Comparison of ENCODE assay signal across 25 mouse cellular contexts in the genomic region with DNA sequence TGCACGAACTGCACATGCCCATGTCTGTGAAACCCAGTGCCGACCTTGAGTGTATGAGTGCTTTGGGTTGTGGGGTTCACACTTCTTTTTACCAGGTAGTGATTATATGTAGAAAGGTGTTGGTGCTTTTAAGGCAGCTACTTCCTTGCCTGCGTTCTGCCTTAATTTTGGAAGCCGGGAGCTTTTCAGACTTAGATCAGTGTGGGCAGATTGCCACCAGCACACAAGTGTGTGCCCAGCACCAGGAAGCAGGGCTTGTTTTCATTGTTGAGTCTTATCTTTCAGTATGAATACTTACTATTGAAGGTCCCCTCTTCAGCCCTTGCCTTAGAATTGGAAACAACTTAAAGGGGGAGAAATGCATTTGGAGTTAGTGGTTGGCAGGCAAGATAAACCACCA. TPM values are rescaled to one million over a fixed set of nuclear protein-coding genes. Genes with fewer than 3 reads are reported as not detected.
DNase-seq lines count a peak whose midpoint lies in the region; ATAC-seq and TF ChIP-seq lines count a peak whose summit lies in the region.
"Had no signal": no experiment of that assay in that cellular context is flagged by ENCODE, and none has a peak within 500 bp of the region (broad histone marks: within the 10 kb centered on the region; RNA-seq: fewer than 3 reads in every experiment).

No protein-coding gene starts in this region.

- no peak overlapping the region for H3K9ac ChIP-seq in forebrain, embryonic 12.5 days
- no peak overlapping the region for H3K9ac ChIP-seq in forebrain, embryonic 15.5 days (replicated peaks)
- no peak overlapping the region for H3K9ac ChIP-seq in heart, embryonic 16.5 days (ENCODE audit: low read length)
- no peak overlapping the region for H3K9ac ChIP-seq in heart, adult 2 months (ENCODE audit: low read depth, low read length)
- H3K9ac ChIP-seq in midbrain, embryonic 13.5 days (replicated peaks): 0 out of 2 replicates have a peak overlapping the region, but pooled peaks have one; percentile 6
- H3K9ac ChIP-seq in midbrain, embryonic 15.5 days: no peak overlapping the region
- H3K9ac ChIP-seq: embryonic facial prominence, embryonic 15.5 days; heart, embryonic 12.5 days; hindbrain, embryonic 13.5 days had no signal

- ATAC-seq in forebrain, embryonic 12.5 days (ENCODE audit: low FRiP score): no peak
- ATAC-seq in forebrain, embryonic 15.5 days (replicated peaks): no peak
- ATAC-seq in heart, embryonic 16.5 days (replicated peaks; ENCODE audit: extremely low read depth, insufficient read depth, low FRiP score): no peak
- ATAC-seq in midbrain, embryonic 13.5 days: no peak
- no peak for ATAC-seq in midbrain, embryonic 15.5 days (replicated peaks)
- ATAC-seq: CD4-positive, CD25-positive, alpha-beta regulatory T cell, adult 4 months; hindbrain, postnatal 0 days had no signal

- peak overlapping the region; percentile 19; the same call in 1 of the 2 replicates for H3K27ac ChIP-seq in forebrain, embryonic 12.5 days
- no peak overlapping the region for H3K27ac ChIP-seq in forebrain, embryonic 15.5 days (replicated peaks)
- H3K27ac ChIP-seq in heart, embryonic 16.5 days (ENCODE audit: low read length): peak overlapping the region; percentile 21; the same call in 1 of the 2 replicates
- no peak overlapping the region for H3K27ac ChIP-seq in heart, adult 2 months
- H3K27ac ChIP-seq in midbrain, embryonic 13.5 days: peak overlapping the region; percentile 30; the same call in 1 of the 2 replicates
- no peak overlapping the region for H3K27ac ChIP-seq in midbrain, embryonic 15.5 days
- H3K27ac ChIP-seq: embryonic facial prominence, embryonic 15.5 days; hindbrain, postnatal 0 days had no signal

- intact Hi-C loops in heart, adult 2 months (cut with DNase I): no loop called here

- no peaks in the 10 kb centered on the region for H3K27me3 ChIP-seq in forebrain, embryonic 12.5 days
- no peaks in the 10 kb centered on the region for H3K27me3 ChIP-seq in forebrain, embryonic 15.5 days
- H3K27me3 ChIP-seq in heart, embryonic 16.5 days (ENCODE audit: control insufficient read depth, insufficient read depth, low read length): no peaks in the 10 kb centered on the region
- H3K27me3 ChIP-seq in heart, adult 2 months (ENCODE audit: control insufficient read depth, insufficient read depth, low read length): no peaks in the 10 kb centered on the region
- no peaks in the 10 kb centered on the region for H3K27me3 ChIP-seq in midbrain, embryonic 13.5 days
- H3K27me3 ChIP-seq in midbrain, embryonic 15.5 days (replicated peaks): no peaks in the 10 kb centered on the region
- H3K27me3 ChIP-seq: embryonic facial prominence, embryonic 15.5 days; heart, embryonic 12.5 days; hindbrain, embryonic 13.5 days had no signal

- DNase-seq in heart, adult 2 months: no peak
- no peak for DNase-seq in urinary bladder, postnatal 36 days (ENCODE audit: low spot score in 2 of 2)
- DNase-seq: adrenal gland, adult 8-10 months; adrenal gland, postnatal 36 days; B cell, adult 2 months; cerebellum, adult 11 months; cerebellum, adult 8-10 months; cerebellum, postnatal 14 days; embryo, embryonic 11 days; gastrocnemius, postnatal 36 days; heart, adult 11 months; heart, postnatal 14 days had no signal

- TF ChIP-seq CTCF in heart, adult 2 months (IDR thresholded peaks at IDR 0.05): no peak

- no peak overlapping the region for H3K4me3 ChIP-seq in forebrain, embryonic 12.5 days (replicated peaks)
- no peak overlapping the region for H3K4me3 ChIP-seq in forebrain, embryonic 15.5 days
- H3K4me3 ChIP-seq in heart, embryonic 16.5 days (ENCODE audit: low read length): no peak overlapping the region
- H3K4me3 ChIP-seq in heart, adult 2 months: no peak overlapping the region
- no peak overlapping the region for H3K4me3 ChIP-seq in midbrain, embryonic 13.5 days (replicated peaks)
- no peak overlapping the region for H3K4me3 ChIP-seq in midbrain, embryonic 15.5 days
- H3K4me3 ChIP-seq: embryonic facial prominence, embryonic 15.5 days; erythroblast, embryonic 14.5 days; forebrain, embryonic 10.5 days; heart, embryonic 12.5 days; hindbrain, embryonic 13.5 days had no signal

- peaks cover 99% of the 10 kb centered on the region for H3K4me1 ChIP-seq in forebrain, embryonic 12.5 days
- H3K4me1 ChIP-seq in forebrain, embryonic 15.5 days: peaks cover 86% of the 10 kb centered on the region
- H3K4me1 ChIP-seq in heart, embryonic 16.5 days (ENCODE audit: control insufficient read depth, insufficient read depth, low read length): peaks cover 61% of the 10 kb centered on the region
- H3K4me1 ChIP-seq in heart, adult 2 months (ENCODE audit: control insufficient read depth, insufficient read depth, low read length): peaks cover 5% of the 10 kb centered on the region
- H3K4me1 ChIP-seq in midbrain, embryonic 13.5 days (replicated peaks): peaks cover 98% of the 10 kb centered on the region
- peaks cover 89% of the 10 kb centered on the region for H3K4me1 ChIP-seq in midbrain, embryonic 15.5 days

- no peaks in the 10 kb centered on the region for H3K9me3 ChIP-seq in forebrain, embryonic 12.5 days
- no peaks in the 10 kb centered on the region for H3K9me3 ChIP-seq in forebrain, embryonic 15.5 days
- H3K9me3 ChIP-seq in heart, embryonic 16.5 days (replicated peaks; ENCODE audit: control insufficient read depth, low read length): no peaks in the 10 kb centered on the region
- no peaks in the 10 kb centered on the region for H3K9me3 ChIP-seq in midbrain, embryonic 13.5 days
- no peaks in the 10 kb centered on the region for H3K9me3 ChIP-seq in midbrain, embryonic 15.5 days
- H3K9me3 ChIP-seq: embryonic facial prominence, embryonic 15.5 days; forebrain, embryonic 10.5 days; G1E; heart, embryonic 12.5 days; hindbrain, embryonic 13.5 days had no signal

- H3K4me2 ChIP-seq in forebrain, embryonic 12.5 days: no peak overlapping the region
- no peak overlapping the region for H3K4me2 ChIP-seq in forebrain, embryonic 15.5 days (replicated peaks)
- no peak overlapping the region for H3K4me2 ChIP-seq in heart, embryonic 16.5 days (ENCODE audit: low read depth, low read length)
- no peak overlapping the region for H3K4me2 ChIP-seq in midbrain, embryonic 13.5 days (replicated peaks)
- H3K4me2 ChIP-seq in midbrain, embryonic 15.5 days: no peak overlapping the region
- H3K4me2 ChIP-seq: embryonic facial prominence, embryonic 15.5 days; heart, embryonic 12.5 days; hindbrain, embryonic 13.5 days had no signal

- no peak for TF ChIP-seq POLR2A in heart, adult 2 months (IDR thresholded peaks at IDR 0.05; ENCODE audit: insufficient read depth, low read depth, low read length)

- peaks cover 5% of the 10 kb centered on the region for H3K36me3 ChIP-seq in forebrain, embryonic 12.5 days (replicated peaks)
- H3K36me3 ChIP-seq in forebrain, embryonic 15.5 days: no peaks in the 10 kb centered on the region
- no peaks in the 10 kb centered on the region for H3K36me3 ChIP-seq in heart, embryonic 16.5 days (ENCODE audit: control insufficient read depth, insufficient read depth)
- H3K36me3 ChIP-seq in heart, adult 2 months (ENCODE audit: control insufficient read depth, insufficient read depth, low read length): no peaks in the 10 kb centered on the region
- H3K36me3 ChIP-seq in midbrain, embryonic 13.5 days: peaks cover 6% of the 10 kb centered on the region; the same call in 1 of the 2 replicates
- H3K36me3 ChIP-seq in midbrain, embryonic 15.5 days (replicated peaks): no peaks in the 10 kb centered on the region
- H3K36me3 ChIP-seq: embryonic facial prominence, embryonic 15.5 days; hindbrain, embryonic 13.5 days had no signal

- TF ChIP-seq EP300 in heart, adult 2 months (IDR thresholded peaks at IDR 0.05; ENCODE audit: insufficient read depth, low read depth, low read length): no peak

- 89% methylated on average over 4 of the region's 4 CpGs for WGBS in forebrain, embryonic 12.5 days
- WGBS in forebrain, embryonic 15.5 days: 64% methylated on average over 4 of the region's 4 CpGs
- WGBS in heart, embryonic 16.5 days: 49% methylated on average over 4 of the region's 4 CpGs
- WGBS in heart, adult 2 months: 52% methylated on average over 4 of the region's 4 CpGs
- 92% methylated on average over 4 of the region's 4 CpGs for whole genome bisulfite sequencing in midbrain, embryonic 13.5 days
- 82% methylated on average over 4 of the region's 4 CpGs for WGBS in midbrain, embryonic 15.5 days

- no peaks in the 10 kb centered on the region; the same call in 1 of the 2 replicates for H3K79me2 ChIP-seq in heart, adult 2 months (replicated peaks; ENCODE audit: control insufficient read depth, insufficient read depth, low read length)

RNA-seq across cellular contexts. Expression of a gene that starts 32.0 kb away (rescaled TPM):
- polyA plus RNA-seq in forebrain, embryonic 12.5 days (2016; fragmentation: Nextera tagmentation; extraction: Ambion mirVana): 198 and 214 TPM in 2 replicates
- 198 and 201 TPM in 2 replicates for polyA plus RNA-seq in forebrain, embryonic 15.5 days (2015; fragmentation: Nextera tagmentation; extraction: Ambion mirVana)
- polyA plus RNA-seq in heart, embryonic 16.5 days (2015; fragmentation: Nextera tagmentation; extraction: Ambion mirVana): 51.2 and 52.9 TPM in 2 replicates
- total RNA-seq in heart, adult 2 months (2021): 10 to 100 TPM; 37.3 to 39.0 TPM
- 26.1 and 26.6 TPM in 2 replicates for polyA plus RNA-seq in heart, adult 2 months (2012; rRNA removed)
- 192 and 229 TPM in 2 replicates for polyA plus RNA-seq in midbrain, embryonic 13.5 days (2015; fragmentation: Nextera tagmentation; extraction: Ambion mirVana)
- polyA plus RNA-seq in midbrain, embryonic 15.5 days (2015; fragmentation: Nextera tagmentation; extraction: Ambion mirVana): 175 and 194 TPM in 2 replicates

Comparison
In these comparisons a context has a peak if more than half of its experiments do, and no peak if none do; other contexts are left out.
1. H3K27ac ChIP-seq: peak in forebrain, embryonic 12.5 days (single experiment), heart, embryonic 16.5 days (single experiment) and midbrain, embryonic 13.5 days (single experiment); none in forebrain, embryonic 15.5 days (single experiment), heart, adult 2 months (single experiment) and midbrain, embryonic 15.5 days (single experiment).